Mouse (Mus musculus): Measurements from ENCODE around the gene Dus2. TPM values are rescaled to one million over a fixed set of nuclear protein-coding genes. Genes with fewer than 3 reads are reported as not detected.
A peak's percentile ranks its signal among the peaks of the same experiment; 100 is the strongest.
"Not testable (repeated sequence)": the region's sequence is repeated elsewhere in the genome, so short reads cannot be mapped to it uniquely, and the experiment has no call there.

Gene Dus2
- polyA plus RNA-seq, 1 experiment from 2014 or later = 29.6 TPM

- Histone ChIP-seq H3K9me3 (no peaks in the 10 kb centered on the region), H3K4me2 (no peak overlapping the region), H3K27me3 (no peaks in the 10 kb centered on the region), H3K4me3 (no peak overlapping the region), H3K27ac (replicated peaks) (no peak overlapping the region), H3K9ac (no peak overlapping the region), H3K4me1 (replicated peaks) (peaks cover 4% of the 10 kb centered on the region; the same call in 1 of the 2 replicates), H3K36me3 (no peaks in the 10 kb centered on the region)
- ATAC-seq (ENCODE audit: low FRiP score, low read depth) = no peak
- 64% methylated on average over 4 of the region's 4 CpGs for WGBS
Measured at GRCm38 (mm10) chr8:105993226-105993625, 2.1 kb downstream of the Dus2 start.

DNA sequence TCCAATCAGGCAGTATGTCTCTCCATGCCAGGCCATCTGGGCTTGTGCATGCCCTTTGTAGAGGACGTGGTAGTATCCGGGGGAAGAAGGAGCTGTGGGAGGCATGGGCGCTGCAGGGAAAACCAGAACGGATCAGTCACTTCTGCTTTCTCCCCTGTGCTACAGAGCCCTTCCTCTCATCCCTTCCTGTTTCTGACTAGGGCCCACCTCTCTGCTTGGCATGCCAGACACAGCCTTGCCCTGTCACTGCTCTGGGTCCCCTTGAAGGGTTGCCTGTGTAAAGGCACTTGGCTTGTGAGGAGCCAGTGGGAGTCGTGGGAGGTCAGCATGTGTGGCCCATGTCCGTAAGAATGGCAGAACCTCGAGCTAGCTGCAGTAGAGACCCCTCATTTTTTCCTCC, 5.2 kb downstream of the Dus2 start:
- Histone ChIP-seq H3K4me2 (no peak overlapping the region), H3K36me3 (no peaks in the 10 kb centered on the region), H3K27ac (replicated peaks) (no peak overlapping the region), H3K9ac (no peak overlapping the region), H3K9me3 (no peaks in the 10 kb centered on the region), H3K4me3 (no peak overlapping the region), H3K4me1 (replicated peaks) (no peaks in the 10 kb centered on the region), H3K27me3 (no peaks in the 10 kb centered on the region)
- ATAC-seq (ENCODE audit: low FRiP score, low read depth) = no peak
- 72% methylated on average over 7 of the region's 7 CpGs for WGBS

DNA sequence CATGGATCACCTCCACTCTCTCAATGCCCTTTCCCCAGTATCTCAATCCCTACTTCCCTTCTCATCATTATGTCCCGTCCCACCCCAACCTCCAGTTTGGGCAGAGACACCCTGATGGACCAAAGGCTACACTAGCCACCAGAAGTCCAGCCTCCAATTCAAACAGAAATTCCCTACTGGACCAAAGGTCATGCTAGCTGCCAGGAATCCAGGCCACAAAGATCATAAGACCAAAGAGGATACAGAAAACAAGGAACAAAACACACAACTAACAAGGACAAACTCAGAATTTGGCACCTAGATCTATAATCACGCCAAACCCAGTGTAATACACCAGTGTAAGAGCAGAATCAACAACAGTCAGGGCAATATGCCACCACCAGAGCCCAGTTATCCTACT, 7.8 kb downstream of the Dus2 start:
- Histone ChIP-seq H3K4me2 (no peak overlapping the region), H3K27ac (replicated peaks) (no peak overlapping the region), H3K9me3 (no peaks in the 10 kb centered on the region), H3K27me3 (no peaks in the 10 kb centered on the region), H3K4me3 (no peak overlapping the region), H3K4me1 (replicated peaks) (no peaks in the 10 kb centered on the region), H3K9ac (no peak overlapping the region), H3K36me3 (no peaks in the 10 kb centered on the region)
- ATAC-seq (ENCODE audit: low FRiP score, low read depth) = no peak
- 84% methylated on average over 2 of the region's 2 CpGs for WGBS

DNA sequence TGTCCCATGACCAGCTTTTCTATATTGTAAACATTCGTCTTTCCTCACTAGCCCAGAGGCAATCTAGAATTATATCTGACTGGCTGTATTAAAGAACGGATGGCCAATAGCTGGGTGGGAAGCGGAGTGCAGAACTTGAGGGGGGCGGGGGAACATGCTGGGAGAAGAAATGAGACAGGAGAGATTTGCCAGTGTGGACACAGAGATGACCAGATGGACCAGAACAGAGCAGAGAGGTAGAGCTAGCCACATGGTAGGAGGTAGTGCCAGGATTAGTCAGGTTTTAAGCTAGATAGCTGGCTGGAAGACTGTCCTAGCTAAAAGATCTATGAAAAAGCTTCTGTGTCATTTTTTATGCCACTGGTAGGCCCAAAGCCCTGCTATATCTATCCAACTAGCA, 10.8 kb downstream of the Dus2 start:
- H3K4me1 ChIP-seq (replicated peaks) = no peaks in the 10 kb centered on the region
- H3K9me3 ChIP-seq = no peaks in the 10 kb centered on the region
- H3K4me2 ChIP-seq = no peak overlapping the region
- ATAC-seq (ENCODE audit: low FRiP score, low read depth) = no peak
- H3K4me3 ChIP-seq = no peak overlapping the region
- H3K27me3 ChIP-seq = no peaks in the 10 kb centered on the region
- no peaks in the 10 kb centered on the region for H3K36me3 ChIP-seq
- no peak overlapping the region for H3K9ac ChIP-seq
- H3K27ac ChIP-seq (replicated peaks) = no peak overlapping the region
- 86% methylated on average over 4 of the region's 4 CpGs for WGBS

- 78% methylated on average over 8 of the region's 8 CpGs for WGBS
- Histone ChIP-seq H3K36me3 (peaks cover 2% of the 10 kb centered on the region; the same call in 1 of the 2 replicates), H3K27ac (replicated peaks) (no peak overlapping the region), H3K4me3 (no peak overlapping the region), H3K9ac (no peak overlapping the region), H3K27me3 (no peaks in the 10 kb centered on the region), H3K4me2 (no peak overlapping the region), H3K4me1 (replicated peaks) (peaks cover 2% of the 10 kb centered on the region), H3K9me3 (no peaks in the 10 kb centered on the region)
- no peak for ATAC-seq (ENCODE audit: low FRiP score, low read depth)
Measured at GRCm38 (mm10) chr8:106004538-106005207, 13.5 kb downstream of the Dus2 start.

- Histone ChIP-seq H3K4me3 (no peak within 1 kb of the TSS), H3K27ac (replicated peaks) (no peak within 1 kb of the TSS), H3K36me3 (peaks cover 5% of the 10 kb centered on the region; the same call in 1 of the 2 replicates), H3K9me3 (no peaks in the 10 kb centered on the region), H3K4me1 (replicated peaks) (peaks cover 13% of the 10 kb centered on the region), H3K4me2 (no peak within 1 kb of the TSS), H3K9ac (no peak within 1 kb of the TSS), H3K27me3 (no peaks in the 10 kb centered on the region)
- WGBS = 77% methylated on average over 4 of the region's 4 CpGs
- ATAC-seq (ENCODE audit: low FRiP score, low read depth) = no peak
Measured at GRCm38 (mm10) chr8:106005875-106006274, 14.7 kb downstream of the Dus2 start, which contains the start of gene Dpep2nb. Dpep2nb (minus strand) TSS chr8:106005975.

DNA sequence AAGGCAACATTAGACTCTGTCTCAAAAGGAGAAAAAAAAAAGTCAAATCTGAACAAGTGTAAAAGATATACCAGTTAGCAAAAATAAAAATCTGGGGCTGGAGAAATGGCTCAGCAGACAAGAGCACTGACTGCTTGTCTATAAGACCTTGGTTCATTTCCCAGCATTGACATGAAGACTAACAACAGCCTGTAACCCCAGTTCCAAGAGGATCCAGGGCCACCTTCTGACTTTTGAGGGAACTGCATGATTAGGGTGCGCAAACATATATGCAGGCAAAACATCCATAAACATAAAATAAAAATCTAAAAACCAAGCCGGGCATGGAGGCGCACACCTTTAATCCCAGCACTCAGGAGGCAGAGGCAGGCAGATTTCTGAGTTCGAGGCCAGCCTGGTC, 15.3 kb downstream of the Dus2 start:
- H3K9ac ChIP-seq = no peak overlapping the region
- WGBS = 90% methylated on average over 4 of the region's 4 CpGs
- peaks cover 13% of the 10 kb centered on the region for H3K4me1 ChIP-seq (replicated peaks)
- H3K4me3 ChIP-seq = no peak overlapping the region
- no peak overlapping the region for H3K4me2 ChIP-seq
- H3K27me3 ChIP-seq = no peaks in the 10 kb centered on the region
- H3K27ac ChIP-seq (replicated peaks) = no peak overlapping the region
- peaks cover 5% of the 10 kb centered on the region; the same call in 1 of the 2 replicates for H3K36me3 ChIP-seq
- ATAC-seq (ENCODE audit: low FRiP score, low read depth) = no peak
- no peaks in the 10 kb centered on the region for H3K9me3 ChIP-seq

DNA sequence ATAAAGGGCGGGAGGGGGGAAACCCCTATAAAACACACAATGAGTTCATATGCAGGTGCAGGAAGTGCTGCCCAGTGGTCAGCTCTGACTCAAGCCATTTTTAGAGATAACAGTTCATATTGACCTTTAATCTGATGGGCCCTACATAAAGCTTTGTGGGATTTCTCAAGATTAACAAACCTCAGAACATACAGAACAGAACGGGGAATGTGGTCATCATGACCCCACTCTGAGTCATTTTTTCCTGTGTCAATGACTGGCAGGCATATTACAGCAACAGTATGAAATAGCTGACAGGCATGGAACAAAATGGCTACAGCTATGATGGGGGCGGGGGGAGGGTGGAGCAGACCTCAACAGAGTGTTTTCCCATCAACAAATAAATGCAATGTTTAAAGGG, 16.0 kb downstream of the Dus2 start:
- Histone ChIP-seq H3K4me1 (replicated peaks) (peaks cover 18% of the 10 kb centered on the region), H3K4me2 (no peak overlapping the region), H3K9ac (no peak overlapping the region), H3K36me3 (peaks cover 5% of the 10 kb centered on the region; the same call in 1 of the 2 replicates), H3K9me3 (no peaks in the 10 kb centered on the region), H3K4me3 (no peak overlapping the region), H3K27me3 (no peaks in the 10 kb centered on the region), H3K27ac (replicated peaks) (no peak overlapping the region)
- ATAC-seq (ENCODE audit: low FRiP score, low read depth) = no peak
- 84% methylated on average over 3 of the region's 3 CpGs for WGBS

GRCm38 (mm10) chr8:106007891-106008290, 16.8 kb downstream of the Dus2 start:
- not testable (repeated sequence) for H3K9me3 ChIP-seq; H3K9ac ChIP-seq; H3K27ac ChIP-seq (replicated peaks); H3K4me3 ChIP-seq; H3K4me2 ChIP-seq; ATAC-seq (ENCODE audit: low FRiP score, low read depth); H3K36me3 ChIP-seq; H3K27me3 ChIP-seq
- H3K4me1 ChIP-seq (replicated peaks) = peaks cover 19% of the 10 kb centered on the region
- 59% methylated on average over 3 of the region's 3 CpGs for WGBS

DNA sequence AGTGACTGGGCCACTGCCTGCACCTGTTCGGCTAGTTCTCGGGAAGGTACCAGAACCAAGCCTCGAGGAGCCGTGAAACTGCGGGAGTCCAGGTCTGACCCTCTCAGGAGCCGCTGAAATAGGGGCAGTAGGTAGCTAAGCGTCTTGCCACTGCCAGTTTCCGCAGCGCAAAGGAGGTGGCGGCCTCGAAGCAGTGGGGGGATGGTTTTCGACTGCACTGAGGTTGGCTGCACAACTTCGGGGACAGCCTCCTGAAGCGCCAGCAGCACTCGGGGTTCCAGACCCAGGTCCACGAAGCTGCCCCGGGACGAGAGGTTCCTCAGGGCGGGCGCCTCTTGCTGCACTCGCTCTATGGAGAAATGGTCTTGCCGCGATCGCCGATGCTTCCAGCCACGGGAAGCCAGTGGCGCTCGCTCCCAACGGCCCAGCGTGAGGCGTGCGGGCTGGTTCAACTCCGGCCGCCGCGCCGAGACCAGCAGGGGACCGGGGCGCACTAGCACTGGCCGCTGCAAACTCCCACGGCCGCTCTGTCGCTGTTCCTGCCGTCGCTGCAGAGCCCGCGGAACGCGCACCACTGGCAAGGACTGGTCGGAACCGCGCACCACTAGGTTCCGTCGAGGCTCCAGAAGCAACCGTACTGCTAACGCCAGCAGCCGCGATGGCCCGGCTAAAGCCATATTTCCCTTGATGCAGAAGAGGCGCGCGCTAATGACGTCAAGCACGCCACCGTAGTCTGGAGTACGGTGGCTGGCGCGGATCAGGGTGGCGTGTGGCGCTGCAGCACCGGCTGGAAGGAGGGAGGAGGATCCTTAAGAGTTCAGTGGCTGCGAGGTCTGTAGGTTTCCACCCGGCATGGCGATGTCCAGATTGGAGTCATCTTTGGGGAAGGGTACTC, 19.9 kb downstream of the Dus2 start:
- WGBS = 2% methylated on average over 74 of the region's 74 CpGs

DNA sequence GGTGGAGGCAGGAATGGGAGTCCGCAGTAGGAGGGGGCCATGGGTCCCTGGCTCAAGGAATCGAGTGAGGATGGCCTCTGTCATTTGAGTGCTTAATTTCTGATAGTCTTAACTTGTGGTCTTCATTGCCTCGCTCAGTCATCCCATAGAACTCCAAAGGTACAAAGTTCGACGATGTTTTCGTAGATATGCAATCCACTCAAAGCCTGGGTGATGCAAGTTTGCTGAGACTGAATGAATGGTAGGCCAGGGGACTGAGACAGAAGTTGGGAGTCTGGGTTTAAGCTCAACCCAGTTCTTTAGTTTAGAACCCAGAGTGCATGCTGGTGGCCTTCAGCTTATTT, 20.5 kb downstream of the Dus2 start, which contains the start of gene Ddx28:
TSS of gene Ddx28 (minus strand) at position 240 of the 344 bp plus-strand sequence.
- H3K9me3 ChIP-seq = no peaks in the 10 kb centered on the region
- 2% methylated on average over 6 of the region's 6 CpGs for WGBS
- H3K4me1 ChIP-seq (replicated peaks) = peaks cover 19% of the 10 kb centered on the region
- peak within 1 kb of the TSS; percentile 88 for H3K9ac ChIP-seq
- H3K36me3 ChIP-seq = peaks cover 12% of the 10 kb centered on the region; the same call in 1 of the 2 replicates
- peak within 1 kb of the TSS; percentile 78 for H3K27ac ChIP-seq (replicated peaks)
- no peaks in the 10 kb centered on the region for H3K27me3 ChIP-seq
- H3K4me2 ChIP-seq = peak within 1 kb of the TSS; percentile 94
- 0 out of 2 replicates have a peak, but pooled peaks have one; percentile 23 for ATAC-seq (ENCODE audit: low FRiP score, low read depth)
- H3K4me3 ChIP-seq = peak within 1 kb of the TSS; percentile 86

More for the DNA sequence above, 19.9 kb downstream of the Dus2 start:
- Histone ChIP-seq H3K36me3 (peaks cover 8% of the 10 kb centered on the region; the same call in 1 of the 2 replicates), H3K9ac (peak overlapping the region; percentile 88), H3K4me2 (peak overlapping the region; percentile 94), H3K9me3 (no peaks in the 10 kb centered on the region), H3K27me3 (no peaks in the 10 kb centered on the region), H3K4me3 (peak overlapping the region; percentile 86), H3K27ac (replicated peaks) (peak overlapping the region; percentile 78), H3K4me1 (replicated peaks) (peaks cover 19% of the 10 kb centered on the region)
- ATAC-seq (ENCODE audit: low FRiP score, low read depth) = peak; percentile 95

GRCm38 (mm10) chr8:106012203-106012602, 21.1 kb downstream of the Dus2 start:
- H3K9ac ChIP-seq = not testable (repeated sequence)
- WGBS = 84% methylated on average over 8 of the region's 8 CpGs

More at GRCm38 (mm10) chr8:106012203-106012602, 21.1 kb downstream of the Dus2 start:
- H3K4me1 ChIP-seq (replicated peaks) = peaks cover 19% of the 10 kb centered on the region
- not testable (repeated sequence) for H3K27ac ChIP-seq (replicated peaks); H3K9me3 ChIP-seq; H3K27me3 ChIP-seq; ATAC-seq (ENCODE audit: low FRiP score, low read depth)
- H3K36me3 ChIP-seq = peaks cover 15% of the 10 kb centered on the region; the same call in 1 of the 2 replicates
- peak overlapping the region; percentile 86 for H3K4me3 ChIP-seq
- H3K4me2 ChIP-seq = peak overlapping the region; percentile 94
